Mouse (Mus musculus): ENCODE data around the gene Srpx2.

GRCm38 (mm10) chrX:133954661-133955060 lies 46.4 kb downstream of the Srpx2 start:
- TF ChIP-seq TAL1 (IDR thresholded peaks at IDR 0.05; ENCODE audit: low read length) (no peak), GATA1 (IDR thresholded peaks at IDR 0.05; ENCODE audit: low read length) (no peak)
